Mouse (Mus musculus): ENCODE results near the gene Olfml2a.
A peak's percentile ranks its signal among the peaks of the same experiment; 100 is the strongest.

The Olfml2a gene

GRCm38 (mm10) chr2:38931851-38932667 is at the start of gene Olfml2a:
TSS of gene Olfml2a (plus strand) at chr2:38931978.
- no peak for DNase-seq (ENCODE audit: extremely low spot score, low read depth, low spot score)

GRCm38 (mm10) chr2:38902866-38903265 is 28.9 kb upstream of the Olfml2a start:
- DNase-seq (ENCODE audit: extremely low spot score, low read depth, low spot score): no peak

GRCm38 (mm10) chr2:38904290-38904689 is 27.5 kb upstream of the Olfml2a start:
- DNase-seq (ENCODE audit: extremely low spot score, low read depth, low spot score): no peak

- DNase-seq (ENCODE audit: extremely low spot score, low read depth, low spot score): no peak
Measured at GRCm38 (mm10) chr2:38906097-38906496, 25.7 kb upstream of the Olfml2a start.

- DNase-seq (ENCODE audit: extremely low spot score, low read depth, low spot score): no peak
Measured at GRCm38 (mm10) chr2:38908604-38909003, 23.2 kb upstream of the Olfml2a start.

- DNase-seq (ENCODE audit: extremely low spot score, low read depth, low spot score): no peak
Measured at GRCm38 (mm10) chr2:38914517-38914916, 17.3 kb upstream of the Olfml2a start.

- DNase-seq (ENCODE audit: extremely low spot score, low read depth, low spot score): no peak
Measured at GRCm38 (mm10) chr2:38914965-38915364, 16.8 kb upstream of the Olfml2a start.

- no peak for DNase-seq (ENCODE audit: extremely low spot score, low read depth, low spot score)
Measured at GRCm38 (mm10) chr2:38916947-38917691, 14.7 kb upstream of the Olfml2a start.

- DNase-seq (ENCODE audit: extremely low spot score, low read depth, low spot score): no peak
Measured at GRCm38 (mm10) chr2:38921374-38921773, 10.4 kb upstream of the Olfml2a start.

GRCm38 (mm10) chr2:38923471-38923870 is 8.3 kb upstream of the Olfml2a start:
- no peak for DNase-seq (ENCODE audit: extremely low spot score, low read depth, low spot score)

- no peak for DNase-seq (ENCODE audit: extremely low spot score, low read depth, low spot score)
Measured at GRCm38 (mm10) chr2:38923911-38924310, 7.9 kb upstream of the Olfml2a start.

GRCm38 (mm10) chr2:38924571-38924970 is 7.2 kb upstream of the Olfml2a start:
- no peak for DNase-seq (ENCODE audit: extremely low spot score, low read depth, low spot score)

GRCm38 (mm10) chr2:38925171-38926080 is 6.4 kb upstream of the Olfml2a start:
- no peak for DNase-seq (ENCODE audit: extremely low spot score, low read depth, low spot score)

GRCm38 (mm10) chr2:38926145-38926891 is 5.5 kb upstream of the Olfml2a start:
- peak; percentile 94 for DNase-seq (ENCODE audit: extremely low spot score, low read depth, low spot score)

GRCm38 (mm10) chr2:38927115-38927979 is 4.4 kb upstream of the Olfml2a start, which contains the start of gene Nr6a1:
TSS of gene Nr6a1 (minus strand) at chr2:38927688.
- no peak for DNase-seq (ENCODE audit: extremely low spot score, low read depth, low spot score)

GRCm38 (mm10) chr2:38930269-38930668 is 1.5 kb upstream of the Olfml2a start:
- no peak for DNase-seq (ENCODE audit: extremely low spot score, low read depth, low spot score)

- no peak for DNase-seq (ENCODE audit: extremely low spot score, low read depth, low spot score)
Measured at GRCm38 (mm10) chr2:38933931-38934330, 2.2 kb downstream of the Olfml2a start.

GRCm38 (mm10) chr2:38934936-38935335 is 3.2 kb downstream of the Olfml2a start:
- DNase-seq (ENCODE audit: extremely low spot score, low read depth, low spot score): no peak

- no peak for DNase-seq (ENCODE audit: extremely low spot score, low read depth, low spot score)
Measured at GRCm38 (mm10) chr2:38936721-38937378, 5.1 kb downstream of the Olfml2a start.

Measured in hindlimb bud, embryonic 11.5 days (tissue).